Mouse (Mus musculus) brown adipose tissue, adult 24 weeks (tissue): ENCODE data around the gene Dpagt1. TPM values are rescaled to one million over a fixed set of nuclear protein-coding genes. Genes with fewer than 3 reads are reported as not detected.
"Not testable (repeated sequence)": the region's sequence is repeated elsewhere in the genome, so short reads cannot be mapped to it uniquely, and the experiment has no call there.

Experiments
- H3K27ac ChIP-seq: fragments of 200-500 bp; replicated peaks from 2 replicates; pipeline ENCODE4 v1.5.1; 2012; ENCODE audit warnings: low read depth, mild to moderate bottlenecking, low read length
- H3K4me1 ChIP-seq: fragments of 200-500 bp; 2 replicates; pipeline ENCODE4 v1.6.1; 2012; ENCODE audit warnings: low read length, mixed read lengths; ENCODE audit not compliant: control insufficient read depth, insufficient read depth, insufficient read length
- H3K4me3 ChIP-seq: fragments of 200-500 bp; 2 replicates; pipeline ENCODE4 v1.5.1; 2012; ENCODE audit warnings: low read depth, mild to moderate bottlenecking, low read length, moderate library complexity; ENCODE audit not compliant: insufficient read depth
- polyA plus RNA-seq: library from polyadenylated mRNA; stranded (reverse); fragments of >200 nt; gene quantifications from 2 replicates; pipeline ENCODE4 v1.2.4, GENCODE M21; 2012; ENCODE audit not compliant: missing spikeins, insufficient read depth, insufficient read length

Gene Dpagt1
- polyA plus RNA-seq, 1 experiment, result 17.9 TPM

DNA sequence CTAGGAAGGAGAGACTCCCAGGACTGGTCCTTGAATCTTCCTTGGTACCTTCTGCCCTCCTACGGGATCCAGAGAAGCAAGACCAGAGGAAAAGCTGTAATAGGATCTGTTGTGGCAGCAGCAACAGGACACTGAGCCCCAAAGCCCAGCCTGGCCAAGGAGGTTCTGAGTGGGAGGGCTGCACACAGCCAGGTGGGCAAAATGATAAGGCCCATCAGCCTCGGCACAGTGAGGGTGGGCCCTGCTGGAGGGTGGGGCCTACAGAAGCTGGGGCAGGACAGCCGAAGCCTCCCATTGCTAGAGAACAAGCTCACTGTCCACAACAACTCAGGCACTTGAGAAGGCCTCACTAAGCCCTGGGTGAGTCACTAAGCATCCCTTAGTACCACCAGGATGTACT lies 16.4 kb downstream of the Dpagt1 start:
- Histone ChIP-seq H3K27ac (no peak overlapping the region), H3K4me1 (peaks cover 4% of the 10 kb centered on the region), H3K4me3 (no peak overlapping the region)

DNA sequence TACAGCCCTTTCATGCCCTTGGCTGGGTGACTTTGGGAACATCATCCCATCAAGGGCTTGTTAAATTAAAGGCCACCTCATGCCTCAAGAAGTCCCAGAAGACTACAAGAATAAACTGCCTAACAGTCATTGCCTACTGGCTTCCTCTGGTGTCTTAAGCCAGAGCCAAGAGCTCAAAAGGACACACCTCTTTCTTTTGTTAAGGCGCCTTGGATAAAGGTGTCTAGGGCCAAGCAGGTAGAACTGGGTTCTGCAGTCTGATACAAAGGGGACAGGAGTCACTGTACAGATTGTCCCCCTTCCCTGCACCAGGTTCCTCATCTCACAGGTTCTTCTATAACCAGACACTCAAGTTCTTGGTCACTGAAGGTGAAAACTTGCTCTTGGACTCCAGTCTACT lies 16.8 kb downstream of the Dpagt1 start:
- H3K27ac ChIP-seq, result no peak overlapping the region
- no peak overlapping the region for H3K4me3 ChIP-seq

DNA sequence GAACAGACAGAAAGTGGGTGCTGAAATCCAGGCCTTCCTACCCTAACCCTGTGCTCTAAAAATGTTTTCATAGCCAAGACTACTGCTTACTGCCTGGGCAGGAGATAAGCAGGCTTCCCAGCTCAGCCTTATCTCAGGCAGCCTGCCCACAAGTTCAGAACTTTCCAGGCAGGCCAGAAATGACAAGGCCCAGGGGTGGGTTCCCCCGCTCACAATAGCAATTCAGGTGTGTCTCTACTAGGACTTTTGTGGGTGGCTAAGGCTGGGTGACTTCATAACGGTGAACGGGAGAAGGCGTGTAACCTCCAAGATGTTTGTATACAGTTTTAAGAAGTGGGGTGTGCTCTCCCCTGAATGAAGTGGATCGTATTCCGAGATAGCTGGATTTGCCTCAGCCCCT lies 17.5 kb downstream of the Dpagt1 start:
- H3K4me1 ChIP-seq, result peaks cover 4% of the 10 kb centered on the region
- H3K4me3 ChIP-seq, result peak overlapping the region; percentile 92
- peak overlapping the region; percentile 58 for H3K27ac ChIP-seq

More for the DNA sequence above, 16.8 kb downstream of the Dpagt1 start:
- H3K4me1 ChIP-seq, result peaks cover 4% of the 10 kb centered on the region

DNA sequence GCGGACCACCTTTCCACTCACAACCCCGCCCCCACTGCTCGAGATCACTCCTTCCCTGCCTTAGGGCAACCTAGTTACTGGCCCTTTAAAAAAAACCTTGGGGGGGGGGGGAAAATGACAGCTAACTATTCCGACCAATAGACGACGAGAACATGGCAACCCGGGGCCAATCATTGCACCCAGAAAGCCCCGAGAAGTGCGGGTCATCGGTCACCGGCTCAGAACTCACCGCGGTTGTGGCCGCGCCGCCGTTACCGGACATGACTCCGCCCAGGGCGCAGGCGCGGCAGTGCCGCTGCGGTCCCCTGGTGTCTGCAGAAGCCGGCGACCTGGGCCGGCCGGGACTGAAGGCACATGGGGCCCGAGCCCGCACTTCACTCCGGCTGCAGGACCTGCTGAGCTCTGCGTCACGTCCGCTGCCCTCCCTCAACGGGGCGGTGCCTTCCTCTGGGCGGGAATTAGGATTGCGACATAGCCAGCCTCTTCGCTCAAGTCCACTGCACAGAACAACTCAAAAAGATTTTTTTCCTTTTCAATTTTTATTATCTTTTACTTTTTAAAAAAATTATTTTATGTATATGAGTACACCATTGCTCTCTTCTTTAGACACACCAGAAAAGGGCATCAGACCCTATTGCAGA lies 18.1 kb downstream of the Dpagt1 start, which contains the start of gene Hmbs:
Hmbs (minus strand) TSS at position 448 of the 641 bp plus-strand sequence.
- peak within 1 kb of the TSS; percentile 92 for H3K4me3 ChIP-seq
- peak within 1 kb of the TSS; percentile 92 for H3K27ac ChIP-seq
- peaks cover 4% of the 10 kb centered on the region for H3K4me1 ChIP-seq

DNA sequence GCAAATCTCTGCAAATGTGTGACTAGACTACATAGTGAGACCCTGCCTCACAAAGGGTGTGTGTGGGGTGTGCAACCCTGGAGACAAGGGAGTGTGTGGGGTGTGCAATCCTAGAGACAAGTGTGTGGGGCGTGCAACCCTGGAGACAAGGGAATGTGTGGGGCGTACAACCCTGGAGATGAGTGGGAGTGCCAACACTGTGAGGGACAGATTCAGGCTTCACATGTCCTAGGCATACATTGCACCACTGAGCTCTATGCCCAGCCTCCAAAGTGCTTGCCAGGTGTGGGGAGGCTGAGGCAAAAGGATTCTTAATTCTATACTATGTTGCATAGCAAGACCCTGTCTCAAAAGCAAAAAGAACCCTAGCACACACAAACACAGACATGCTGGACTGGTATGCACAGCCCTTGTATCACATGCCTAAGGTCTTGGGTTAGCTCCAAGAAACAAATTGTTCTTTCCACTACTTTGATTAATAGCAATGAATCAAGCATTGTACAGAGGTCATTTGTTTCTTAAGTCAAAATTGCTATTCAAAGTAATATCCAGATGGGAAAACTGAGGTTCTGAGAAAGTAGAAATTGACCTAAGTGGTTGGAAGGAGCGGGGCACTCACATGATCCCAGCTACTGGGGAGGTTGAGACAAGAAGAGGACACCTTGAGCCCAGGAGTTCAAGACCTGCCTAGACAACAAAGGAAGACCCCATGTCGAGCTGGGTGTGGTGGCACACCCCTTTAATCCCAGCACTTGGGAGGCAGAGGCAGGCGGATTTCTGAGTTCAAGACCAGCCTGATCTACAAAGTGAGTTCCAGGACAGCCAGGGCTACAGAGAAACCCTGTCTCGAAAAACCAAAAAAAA lies 20.0 kb downstream of the Dpagt1 start:
- Histone ChIP-seq H3K27ac (peak overlapping the region; percentile 27), H3K4me1 (peaks cover 4% of the 10 kb centered on the region), H3K4me3 (no peak overlapping the region)

GRCm38 (mm10) chr9:44347166-44347565 lies 21.3 kb downstream of the Dpagt1 start:
- no peak overlapping the region for H3K27ac ChIP-seq

DNA sequence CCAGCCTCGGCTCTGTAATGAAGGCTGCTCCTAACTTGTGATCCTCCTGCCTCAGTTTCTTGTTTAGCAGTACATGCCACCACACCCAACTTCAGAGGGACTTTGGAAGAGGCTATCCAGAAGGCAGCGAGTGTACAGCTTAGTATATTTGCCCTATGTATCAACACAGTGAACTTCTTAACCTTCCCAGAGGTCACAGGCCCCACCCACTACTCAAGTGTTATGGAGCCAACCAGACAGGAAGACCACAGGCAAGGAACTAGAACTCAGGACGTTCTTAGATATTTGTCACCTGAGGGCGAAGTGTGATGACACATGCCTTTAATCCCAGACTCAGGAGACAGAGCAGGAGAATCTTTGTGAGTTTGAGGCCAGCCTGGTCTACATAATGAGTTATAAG lies 21.8 kb downstream of the Dpagt1 start:
- H3K27ac ChIP-seq, result no peak overlapping the region
- no peak overlapping the region for H3K4me3 ChIP-seq
- H3K4me1 ChIP-seq, result peaks cover 4% of the 10 kb centered on the region

More at GRCm38 (mm10) chr9:44347166-44347565, 21.3 kb downstream of the Dpagt1 start:
- Histone ChIP-seq H3K4me3 (no peak overlapping the region), H3K4me1 (peaks cover 4% of the 10 kb centered on the region)

GRCm38 (mm10) chr9:44348546-44348945 lies 22.7 kb downstream of the Dpagt1 start:
- no peak overlapping the region for H3K4me3 ChIP-seq
- no peak overlapping the region for H3K27ac ChIP-seq
- no peaks in the 10 kb centered on the region; the same call in 1 of the 2 replicates for H3K4me1 ChIP-seq

GRCm38 (mm10) chr9:44351396-44351795 lies 25.6 kb downstream of the Dpagt1 start:
- Histone ChIP-seq H3K4me3 (no peak overlapping the region), H3K27ac (no peak overlapping the region), H3K4me1 (no peaks in the 10 kb centered on the region)

GRCm38 (mm10) chr9:44352337-44352736 lies 26.5 kb downstream of the Dpagt1 start:
- H3K27ac ChIP-seq, result no peak overlapping the region
- H3K4me1 ChIP-seq, result no peaks in the 10 kb centered on the region
- H3K4me3 ChIP-seq, result no peak overlapping the region

DNA sequence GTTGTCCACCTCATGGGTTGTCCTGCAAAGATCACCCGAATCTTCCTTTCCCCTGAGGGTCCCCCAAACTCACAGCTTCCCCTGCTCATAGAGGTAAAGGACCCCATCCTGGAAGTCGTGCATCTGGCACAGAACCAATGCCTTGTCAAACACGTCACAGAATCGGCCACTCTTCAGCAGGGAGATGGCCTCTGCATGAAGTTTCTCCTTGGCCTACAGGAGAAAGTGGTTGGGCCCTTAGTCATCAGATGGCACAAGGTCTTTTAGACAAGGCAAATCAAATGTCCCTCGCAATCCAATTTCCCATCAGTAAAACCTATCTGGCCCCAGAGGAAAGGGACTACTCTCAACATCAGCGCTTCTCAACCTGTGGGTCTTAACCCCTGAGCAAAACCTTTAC lies 27.3 kb downstream of the Dpagt1 start:
- no peak overlapping the region for H3K27ac ChIP-seq
- no peaks in the 10 kb centered on the region for H3K4me1 ChIP-seq
- no peak overlapping the region for H3K4me3 ChIP-seq

- no peak overlapping the region for H3K27ac ChIP-seq
- H3K4me3 ChIP-seq, result no peak overlapping the region
- peaks cover 2% of the 10 kb centered on the region; the same call in 1 of the 2 replicates for H3K4me1 ChIP-seq
These were observed 31.4 kb downstream of the Dpagt1 start for GRCm38 (mm10) chr9:44357207-44357606.

DNA sequence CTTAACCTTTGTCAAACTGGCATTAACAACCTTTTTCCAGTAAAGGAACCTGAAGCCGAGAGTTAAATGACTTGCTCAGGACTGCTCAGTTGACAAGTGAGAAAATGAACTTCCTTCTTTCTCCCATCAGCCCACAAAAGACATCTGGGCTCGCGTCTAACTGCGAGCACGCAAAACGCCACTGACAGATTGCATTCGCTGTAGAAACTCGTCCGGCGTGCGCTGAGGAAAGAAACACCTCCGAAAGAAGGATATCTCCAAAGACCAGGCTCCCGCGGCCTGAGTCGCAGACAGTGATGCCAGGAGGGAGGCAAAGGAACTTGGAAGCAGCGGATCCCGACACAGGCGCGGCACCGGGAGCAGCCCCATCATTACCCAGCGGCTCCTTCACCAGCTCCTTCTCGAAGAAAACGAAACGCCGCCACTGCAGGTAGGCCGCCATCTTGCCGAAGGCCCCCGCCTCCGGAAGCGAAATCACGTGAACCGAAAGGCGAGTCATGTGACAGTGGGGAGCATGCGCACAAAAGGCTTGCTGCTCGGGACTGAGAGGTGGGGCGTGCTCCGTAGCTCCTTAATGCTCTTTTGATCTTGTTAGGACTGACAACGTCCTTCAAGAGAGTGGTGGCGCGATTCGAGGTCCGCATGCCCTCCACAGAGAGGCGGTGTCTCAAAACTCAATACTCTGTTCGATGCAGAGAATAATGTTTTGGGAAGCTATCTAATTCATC lies 35.5 kb downstream of the Dpagt1 start, which contains the start of gene Vps11:
Vps11 (minus strand) TSS at position 481 of the 728 bp plus-strand sequence.
- Histone ChIP-seq H3K4me3 (peak within 1 kb of the TSS; percentile 79), H3K4me1 (peaks cover 2% of the 10 kb centered on the region; the same call in 1 of the 2 replicates)

GRCm38 (mm10) chr9:44361931-44362330 lies 36.1 kb downstream of the Dpagt1 start:
- not testable (repeated sequence) for H3K4me1 ChIP-seq
- H3K4me3 ChIP-seq, result peak overlapping the region; percentile 79
- peak overlapping the region; percentile 62 for H3K27ac ChIP-seq

More for the DNA sequence above, 35.5 kb downstream of the Dpagt1 start, which contains the start of gene Vps11:
- H3K27ac ChIP-seq, result peak within 1 kb of the TSS; percentile 62

DNA sequence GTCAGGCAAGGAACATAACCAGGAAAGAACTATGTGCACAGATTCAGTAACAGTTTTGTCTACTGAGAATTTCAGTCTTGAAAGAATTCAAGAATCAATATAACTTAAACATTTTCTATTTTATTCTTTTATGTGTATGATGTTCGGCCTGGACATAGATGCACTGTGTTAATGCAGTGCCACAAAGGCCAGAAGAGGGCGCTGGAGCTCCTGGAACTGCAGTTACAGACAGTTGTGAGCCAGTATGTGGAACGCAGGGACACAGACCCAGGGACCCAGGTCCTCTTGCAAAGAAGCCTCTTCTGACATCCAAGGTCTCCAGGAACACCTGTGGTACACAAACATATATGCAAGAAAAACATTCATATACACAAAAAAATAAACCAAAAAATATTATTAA lies 38.7 kb downstream of the Dpagt1 start:
- Histone ChIP-seq H3K4me1 (peaks cover 2% of the 10 kb centered on the region; the same call in 1 of the 2 replicates), H3K4me3 (no peak overlapping the region)

More for the DNA sequence above, 38.7 kb downstream of the Dpagt1 start:
- no peak overlapping the region for H3K27ac ChIP-seq
